Mouse (Mus musculus) heart, adult 2 months (tissue): ENCODE measurements around the gene Nxph4.

Experiments
- CTCF ChIP-seq: fragments of 200-600 bp; IDR thresholded peaks from 2 replicates; pipeline ENCODE4 v1.8.1; 2022; ENCODE audit warnings: antibody characterized with exemption, mild to moderate bottlenecking, moderate library complexity
- POLR2A ChIP-seq: fragments of 200-500 bp; IDR thresholded peaks from 2 replicates; pipeline ENCODE4 v1.6.1; 2011; ENCODE audit warnings: mild to moderate bottlenecking, low read depth, low read length, control low read depth; ENCODE audit not compliant: insufficient read depth

DNA sequence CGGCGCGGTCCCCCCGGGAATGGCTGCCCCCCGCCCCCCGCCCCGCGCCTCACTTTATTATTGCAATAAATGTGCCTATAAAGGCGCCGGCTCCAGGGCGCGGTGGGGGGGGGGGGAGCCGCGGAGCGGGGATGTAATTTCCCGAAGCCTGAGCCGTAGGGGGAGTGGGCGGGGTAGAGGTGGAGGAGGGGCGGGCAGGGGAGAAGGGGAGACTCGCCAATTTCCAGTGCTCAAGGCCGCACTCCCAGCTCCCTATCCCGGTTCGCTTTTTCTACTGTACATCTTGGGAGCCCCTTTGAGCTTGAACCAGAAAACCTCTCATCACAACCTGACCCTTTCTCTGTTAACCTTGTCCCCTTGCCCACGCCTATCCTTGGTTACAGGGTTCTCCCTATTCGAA lies 3.4 kb downstream of the Nxph4 start:
- no peak for TF ChIP-seq POLR2A
- TF ChIP-seq CTCF, result no peak
